Mouse (Mus musculus) testis, adult 2 months (tissue): ENCODE data around the gene Auts2.

Source experiments
- CTCF ChIP-seq: fragments of 200-500 bp; IDR thresholded peaks from 2 replicates; pipeline ENCODE4 v1.5.1; 2012; ENCODE audit warnings: low read depth, mild to moderate bottlenecking, inconsistent platforms, low read length, moderate library complexity; ENCODE audit not compliant: control insufficient read depth, insufficient read depth, insufficient replicate concordance
- POLR2A ChIP-seq: fragments of 200-500 bp; IDR thresholded peaks from 2 replicates; pipeline ENCODE4 v1.6.1; 2012; ENCODE audit warnings: low read depth, mild to moderate bottlenecking, inconsistent platforms, low read length, moderate library complexity; ENCODE audit not compliant: control insufficient read depth

DNA sequence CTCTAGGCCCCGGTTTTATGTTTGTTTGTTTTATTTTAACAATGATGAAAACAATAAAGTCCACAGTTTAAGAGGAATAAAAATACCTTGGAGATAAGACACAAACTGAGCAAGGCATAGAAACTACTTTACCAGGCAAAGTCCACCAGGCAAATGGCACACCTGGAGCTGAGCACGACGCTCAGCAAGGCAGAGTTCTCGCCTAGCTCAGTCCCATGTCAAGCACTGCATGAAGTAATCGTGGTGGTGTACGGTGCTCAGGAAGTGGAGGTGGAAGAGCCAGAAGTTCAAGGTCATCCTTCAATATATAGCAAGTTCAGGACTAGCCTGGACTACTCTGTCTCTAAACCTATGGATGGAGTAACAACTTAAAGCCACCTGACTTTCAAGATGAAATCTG, 503.6 kb downstream of the Auts2 start:
- TF ChIP-seq CTCF (no peak), POLR2A (no peak)
